Mouse (Mus musculus): ENCODE measurements around the gene Yipf6. TPM values are rescaled to one million over a fixed set of nuclear protein-coding genes. Genes with fewer than 3 reads are reported as not detected.
A peak's percentile ranks its signal among the peaks of the same experiment; 100 is the strongest.

Gene Yipf6
- polyA plus RNA-seq (2015; fragmentation: Nextera tagmentation; extraction: Ambion mirVana) = 17.7 and 17.9 TPM in 2 replicates

GRCm38 (mm10) chrX:98936101-98936500 lies at the start of gene Yipf6:
Gene Yipf6, plus strand, starts transcription at chrX:98936316.
- Histone ChIP-seq H3K9ac (peak within 1 kb of the TSS; percentile 57), H3K4me3 (peak within 1 kb of the TSS; percentile 58), H3K27me3 (replicated peaks) (0 out of 2 replicates have a peak, but pooled peaks cover 4% of the 10 kb centered on the region), H3K4me2 (peak within 1 kb of the TSS; percentile 55), H3K9me3 (no peaks in the 10 kb centered on the region), H3K4me1 (peaks cover 10% of the 10 kb centered on the region), H3K36me3 (replicated peaks) (no peaks in the 10 kb centered on the region), H3K27ac (peak within 1 kb of the TSS; percentile 93)
- 65% methylated on average over 3 of the region's 3 CpGs for WGBS
- no peak for ATAC-seq (replicated peaks)

DNA sequence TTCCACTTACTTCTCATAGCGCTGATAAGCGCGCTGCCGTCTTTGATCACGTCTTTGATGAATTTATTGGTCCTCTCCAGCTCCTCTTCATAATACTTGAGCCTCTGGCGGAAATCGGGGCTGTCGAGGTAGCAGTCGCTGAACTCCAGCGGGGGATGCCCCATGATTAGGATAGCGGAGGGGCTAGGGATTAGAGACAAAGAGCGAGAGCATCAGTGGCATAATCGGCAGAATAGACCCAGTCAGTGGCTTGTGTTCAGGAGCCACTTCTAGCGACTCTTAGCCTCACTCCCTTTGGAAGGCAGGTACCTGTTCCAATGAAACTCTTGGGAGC lies 46.1 kb upstream of the Yipf6 start:
- no peaks in the 10 kb centered on the region for H3K27me3 ChIP-seq (replicated peaks)
- H3K9ac ChIP-seq = peak overlapping the region; percentile 61
- peak overlapping the region; percentile 58 for H3K4me3 ChIP-seq
- peak overlapping the region; percentile 50 for H3K4me2 ChIP-seq
- 11% methylated on average over 14 of the region's 14 CpGs for WGBS
- no peaks in the 10 kb centered on the region for H3K9me3 ChIP-seq
- ATAC-seq (replicated peaks) = no peak
- H3K36me3 ChIP-seq (replicated peaks) = no peaks in the 10 kb centered on the region
- peak overlapping the region; percentile 82 for H3K27ac ChIP-seq
- H3K4me1 ChIP-seq = peaks cover 8% of the 10 kb centered on the region; the same call in 1 of the 2 replicates

DNA sequence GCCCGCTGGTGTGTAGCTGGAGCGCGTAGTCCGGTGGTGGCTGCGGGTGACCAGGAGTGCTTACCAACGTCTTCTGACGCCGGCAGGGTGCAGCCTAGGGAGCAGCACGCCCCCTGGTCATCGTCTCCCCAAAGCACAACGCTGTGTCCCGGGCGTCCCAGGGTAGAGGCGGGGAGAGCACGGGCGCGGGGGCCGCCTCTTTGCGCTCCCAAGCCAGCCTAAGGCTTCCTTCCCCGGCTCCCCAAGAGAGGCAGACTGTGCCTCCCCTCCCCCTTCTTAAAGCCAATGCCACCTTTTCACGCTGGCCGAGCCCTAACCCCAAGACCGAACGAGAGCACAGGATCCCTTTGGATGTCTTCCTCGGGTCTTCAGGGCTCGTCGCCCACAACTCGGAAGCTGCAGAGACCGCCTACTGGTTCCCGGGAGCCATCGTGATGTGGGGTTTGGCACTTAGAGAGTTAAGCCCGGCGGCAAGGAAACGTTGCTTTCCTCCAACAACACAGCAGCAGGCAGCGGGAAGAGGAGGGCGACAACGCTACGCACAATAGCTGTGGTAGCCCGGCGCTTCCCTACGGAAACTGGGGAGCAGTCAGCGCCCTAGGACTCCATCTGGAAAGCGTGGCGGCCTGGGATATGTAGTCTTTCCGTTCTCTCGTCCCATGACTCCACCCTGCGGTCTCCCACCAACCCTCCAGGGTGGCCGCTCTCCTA lies 45.6 kb upstream of the Yipf6 start, which contains the start of gene Ophn1:
Gene Ophn1, minus strand, starts transcription at position 620 of the 711 bp plus-strand sequence.
- no peaks in the 10 kb centered on the region for H3K9me3 ChIP-seq
- H3K9ac ChIP-seq = peak within 1 kb of the TSS; percentile 61
- H3K36me3 ChIP-seq (replicated peaks) = no peaks in the 10 kb centered on the region
- H3K4me2 ChIP-seq = peak within 1 kb of the TSS; percentile 50
- no peaks in the 10 kb centered on the region for H3K27me3 ChIP-seq (replicated peaks)
- ATAC-seq (replicated peaks) = peak; percentile 96
- H3K27ac ChIP-seq = peak within 1 kb of the TSS; percentile 82
- WGBS = 15% methylated on average over 48 of the region's 48 CpGs
- H3K4me3 ChIP-seq = peak within 1 kb of the TSS; percentile 58
- peaks cover 8% of the 10 kb centered on the region; the same call in 1 of the 2 replicates for H3K4me1 ChIP-seq

GRCm38 (mm10) chrX:98898307-98898706 lies 37.8 kb upstream of the Yipf6 start:
- WGBS = 80% methylated on average over 3 of the region's 3 CpGs
- no peaks in the 10 kb centered on the region for H3K27me3 ChIP-seq (replicated peaks)

GRCm38 (mm10) chrX:98904226-98904625 lies 31.9 kb upstream of the Yipf6 start:
- no peak overlapping the region for H3K27ac ChIP-seq
- H3K4me1 ChIP-seq = no peaks in the 10 kb centered on the region
- ATAC-seq (replicated peaks) = no peak
- no peaks in the 10 kb centered on the region for H3K36me3 ChIP-seq (replicated peaks)
- H3K27me3 ChIP-seq (replicated peaks) = no peaks in the 10 kb centered on the region
- no peak overlapping the region for H3K9ac ChIP-seq
- H3K4me2 ChIP-seq = no peak overlapping the region
- no peak overlapping the region for H3K4me3 ChIP-seq
- WGBS = 84% methylated on average over 6 of the region's 6 CpGs
- H3K9me3 ChIP-seq = no peaks in the 10 kb centered on the region

More at GRCm38 (mm10) chrX:98898307-98898706, 37.8 kb upstream of the Yipf6 start:
- Histone ChIP-seq H3K4me3 (no peak overlapping the region), H3K4me2 (no peak overlapping the region), H3K9ac (no peak overlapping the region), H3K27ac (no peak overlapping the region), H3K36me3 (replicated peaks) (no peaks in the 10 kb centered on the region), H3K9me3 (no peaks in the 10 kb centered on the region), H3K4me1 (no peaks in the 10 kb centered on the region)
- ATAC-seq (replicated peaks) = no peak

DNA sequence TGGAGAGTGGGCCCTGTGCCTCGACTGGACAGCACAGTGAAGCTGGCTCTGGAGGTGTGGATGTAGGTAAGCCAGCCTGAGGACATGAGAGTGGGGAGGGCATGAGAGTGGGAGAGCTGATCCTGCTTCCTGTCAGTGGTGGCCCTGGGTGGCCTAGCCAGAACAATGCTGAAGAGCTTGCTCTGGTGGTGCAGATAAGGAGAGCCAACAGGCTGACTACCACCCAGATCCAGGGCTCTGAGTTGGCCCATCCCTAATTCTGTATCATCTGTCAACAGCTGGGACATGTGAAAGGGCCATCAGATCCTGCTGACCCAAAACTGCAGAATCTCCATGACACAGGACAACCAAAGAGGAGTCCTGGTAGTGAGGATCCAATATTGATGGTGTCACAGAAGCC lies 27.2 kb upstream of the Yipf6 start:
- no peak for ATAC-seq (replicated peaks)
- Histone ChIP-seq H3K27ac (no peak overlapping the region), H3K27me3 (replicated peaks) (no peaks in the 10 kb centered on the region), H3K9ac (no peak overlapping the region), H3K4me2 (no peak overlapping the region), H3K36me3 (replicated peaks) (no peaks in the 10 kb centered on the region), H3K4me1 (no peaks in the 10 kb centered on the region), H3K9me3 (no peaks in the 10 kb centered on the region), H3K4me3 (no peak overlapping the region)
- 82% methylated on average over 1 of the region's 1 CpGs for WGBS

DNA sequence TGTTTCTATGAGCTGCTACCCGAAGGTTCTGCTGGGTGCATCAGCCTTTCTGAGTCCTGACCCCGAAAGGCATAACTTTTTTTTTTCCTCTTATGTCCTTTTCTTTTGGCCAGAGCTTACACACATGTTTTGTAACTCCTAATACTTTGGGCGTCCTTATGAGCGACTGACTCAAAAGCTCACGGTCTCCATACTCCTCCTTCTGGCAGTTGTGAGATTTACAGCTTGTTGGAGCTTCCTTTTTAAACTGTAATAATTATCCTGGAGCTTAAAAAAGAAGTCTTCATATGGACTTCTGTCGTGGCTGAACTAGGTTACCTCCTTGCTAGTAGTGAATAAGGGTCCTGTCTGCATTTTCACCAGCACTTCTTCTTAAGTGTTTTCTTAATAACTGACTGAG lies 16.7 kb upstream of the Yipf6 start:
- H3K9ac ChIP-seq = no peak overlapping the region
- H3K36me3 ChIP-seq (replicated peaks) = no peaks in the 10 kb centered on the region
- H3K4me2 ChIP-seq = no peak overlapping the region
- no peak overlapping the region for H3K27ac ChIP-seq
- 0 out of 2 replicates have a peak, but pooled peaks cover 3% of the 10 kb centered on the region for H3K27me3 ChIP-seq (replicated peaks)
- WGBS = 25% methylated on average over 6 of the region's 6 CpGs
- H3K4me3 ChIP-seq = no peak overlapping the region
- H3K9me3 ChIP-seq = no peaks in the 10 kb centered on the region
- H3K4me1 ChIP-seq = no peaks in the 10 kb centered on the region
- ATAC-seq (replicated peaks) = no peak

DNA sequence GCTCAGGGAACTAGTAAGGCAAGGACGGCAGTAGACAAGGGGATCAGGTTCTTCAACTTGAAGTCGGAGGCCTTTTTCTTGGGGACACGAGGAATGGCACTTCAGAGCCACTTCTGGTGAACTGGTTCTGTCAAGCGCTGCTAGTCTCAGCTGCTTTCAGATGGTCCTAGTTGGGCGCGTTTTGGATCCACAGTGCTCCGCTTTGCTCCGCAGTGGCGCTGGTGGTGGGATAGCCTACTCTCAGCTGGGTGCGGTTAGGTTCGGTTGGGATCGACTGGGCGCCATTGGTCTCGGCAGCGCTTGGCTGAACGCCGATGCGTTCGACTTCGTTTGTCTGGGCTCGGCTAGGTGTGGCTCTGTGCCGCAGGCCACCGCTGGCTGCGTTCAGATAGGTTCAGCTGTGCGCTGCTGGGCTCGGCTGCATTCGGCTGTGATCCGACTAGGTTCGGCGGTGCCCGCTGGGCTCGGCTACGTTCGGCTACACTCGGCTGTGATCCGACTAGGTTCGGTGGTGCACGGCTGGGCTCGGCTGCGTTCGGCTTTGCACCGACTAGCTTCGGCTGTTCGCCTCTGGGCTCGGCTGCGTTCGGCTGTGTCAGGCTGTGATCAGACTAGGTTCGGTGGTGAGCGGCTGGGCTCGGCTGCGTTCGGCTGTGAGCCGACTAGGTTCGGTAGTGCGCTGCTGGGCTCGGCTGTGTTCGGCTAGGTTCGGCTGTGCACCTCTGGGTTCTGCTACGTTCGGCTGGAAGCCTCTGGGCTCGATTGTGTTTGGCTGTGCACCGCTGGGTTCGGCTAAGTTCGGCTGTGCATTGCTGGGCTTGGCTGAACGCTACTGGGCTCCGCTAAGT lies 815 bp downstream of the Yipf6 start:
- no peaks in the 10 kb centered on the region for H3K9me3 ChIP-seq
- peak overlapping the region; percentile 57 for H3K9ac ChIP-seq
- H3K4me1 ChIP-seq = peaks cover 10% of the 10 kb centered on the region
- H3K27ac ChIP-seq = peak overlapping the region; percentile 93
- 28% methylated on average over 66 of the region's 66 CpGs for WGBS
- no peaks in the 10 kb centered on the region for H3K36me3 ChIP-seq (replicated peaks)
- H3K4me2 ChIP-seq = peak overlapping the region; percentile 55
- ATAC-seq (replicated peaks) = peak; percentile 97
- 0 out of 2 replicates have a peak, but pooled peaks cover 4% of the 10 kb centered on the region for H3K27me3 ChIP-seq (replicated peaks)
- H3K4me3 ChIP-seq = peak overlapping the region; percentile 58

- peak overlapping the region; percentile 57 for H3K9ac ChIP-seq
- H3K4me1 ChIP-seq = peaks cover 10% of the 10 kb centered on the region
- H3K27ac ChIP-seq = peak overlapping the region; percentile 93
- H3K36me3 ChIP-seq (replicated peaks) = no peaks in the 10 kb centered on the region
- peak overlapping the region; percentile 58 for H3K4me3 ChIP-seq
- 0 out of 2 replicates have a peak, but pooled peaks cover 4% of the 10 kb centered on the region for H3K27me3 ChIP-seq (replicated peaks)
- H3K4me2 ChIP-seq = peak overlapping the region; percentile 55
- H3K9me3 ChIP-seq = no peaks in the 10 kb centered on the region
- WGBS = 29% methylated on average over 57 of the region's 57 CpGs
- ATAC-seq (replicated peaks) = peak; percentile 84
Measured at GRCm38 (mm10) chrX:98937555-98938294, 1.6 kb downstream of the Yipf6 start.

GRCm38 (mm10) chrX:98953941-98954340 lies 17.8 kb downstream of the Yipf6 start:
- ATAC-seq (replicated peaks) = no peak
- Histone ChIP-seq H3K27ac (no peak overlapping the region), H3K27me3 (replicated peaks) (no peaks in the 10 kb centered on the region), H3K4me3 (no peak overlapping the region), H3K9ac (no peak overlapping the region), H3K9me3 (no peaks in the 10 kb centered on the region), H3K4me2 (no peak overlapping the region), H3K36me3 (replicated peaks) (no peaks in the 10 kb centered on the region), H3K4me1 (no peaks in the 10 kb centered on the region)
- WGBS = 18% methylated on average over 6 of the region's 6 CpGs

GRCm38 (mm10) chrX:98958287-98958686 lies 22.2 kb downstream of the Yipf6 start:
- H3K27me3 ChIP-seq (replicated peaks) = no peaks in the 10 kb centered on the region; the same call in 1 of the 2 replicates
- H3K4me1 ChIP-seq = no peaks in the 10 kb centered on the region
- ATAC-seq (replicated peaks) = no peak
- no peak overlapping the region for H3K9ac ChIP-seq
- 91% methylated on average over 9 of the region's 9 CpGs for WGBS
- H3K4me3 ChIP-seq = no peak overlapping the region
- no peak overlapping the region for H3K4me2 ChIP-seq
- no peaks in the 10 kb centered on the region for H3K36me3 ChIP-seq (replicated peaks)
- no peak overlapping the region for H3K27ac ChIP-seq
- H3K9me3 ChIP-seq = no peaks in the 10 kb centered on the region

DNA sequence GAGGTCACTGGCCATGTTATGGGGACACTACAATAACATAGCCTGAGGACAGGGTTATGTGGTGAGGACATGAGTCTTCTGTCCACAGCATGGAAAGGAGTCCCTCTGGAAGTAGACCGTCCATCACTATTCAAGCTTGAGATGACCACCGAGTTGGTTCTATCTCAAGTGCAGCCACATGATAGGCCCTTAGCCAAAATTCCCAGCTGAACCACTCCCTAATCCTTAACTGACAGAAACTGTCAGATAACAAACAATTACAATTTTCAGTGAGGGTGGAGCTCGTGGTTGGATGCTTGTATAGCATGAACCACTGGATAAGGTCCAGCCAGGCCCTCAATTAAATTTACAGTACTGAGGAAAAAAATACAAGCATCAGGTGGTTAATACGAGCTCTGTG lies 22.9 kb downstream of the Yipf6 start:
- no peak for ATAC-seq (replicated peaks)
- H3K9ac ChIP-seq = no peak overlapping the region
- 78% methylated on average over 4 of the region's 4 CpGs for WGBS

More for the DNA sequence above, 22.9 kb downstream of the Yipf6 start:
- Histone ChIP-seq H3K27ac (no peak overlapping the region), H3K27me3 (replicated peaks) (no peaks in the 10 kb centered on the region; the same call in 1 of the 2 replicates), H3K36me3 (replicated peaks) (no peaks in the 10 kb centered on the region), H3K4me1 (no peaks in the 10 kb centered on the region), H3K4me3 (no peak overlapping the region), H3K9me3 (no peaks in the 10 kb centered on the region), H3K4me2 (no peak overlapping the region)

All from midbrain, embryonic 15.5 days (tissue).